Mouse (Mus musculus) left cerebral cortex, adult 8-10 months (tissue): ENCODE measurements around the gene Perp. TPM values are rescaled to one million over a fixed set of nuclear protein-coding genes. Genes with fewer than 3 reads are reported as not detected.

ENCODE experiments used
- DNase-seq, 2 experiments: peaks; one replicate each; pipeline ENCODE4 v3.0.0; 2022; ENCODE audit warnings: low spot score in 2 of 2
- total RNA-seq, 4 experiments: library from RNA; stranded (reverse); gene quantifications; 2 replicates each; pipeline ENCODE4 v1.2.4; 2022

Gene Perp
- total RNA-seq: 1 to 10 TPM; 4.4 to 6.5 (median 4.8) TPM

GRCm38 (mm10) chr10:18844441-18845286 is at the start of gene Perp:
Gene Perp (plus strand): TSS chr10:18845020.
- no peak for DNase-seq

GRCm38 (mm10) chr10:18811751-18812150 is 33.1 kb upstream of the Perp start:
- DNase-seq: no peak

- DNase-seq: no peak
These were observed 28.3 kb upstream of the Perp start for GRCm38 (mm10) chr10:18816560-18816959.

GRCm38 (mm10) chr10:18825143-18825542 is 19.7 kb upstream of the Perp start:
- no peak for DNase-seq

GRCm38 (mm10) chr10:18826107-18826506 is 18.7 kb upstream of the Perp start:
- no peak for DNase-seq

GRCm38 (mm10) chr10:18827936-18828335 is 16.9 kb upstream of the Perp start:
- DNase-seq: no peak

DNA sequence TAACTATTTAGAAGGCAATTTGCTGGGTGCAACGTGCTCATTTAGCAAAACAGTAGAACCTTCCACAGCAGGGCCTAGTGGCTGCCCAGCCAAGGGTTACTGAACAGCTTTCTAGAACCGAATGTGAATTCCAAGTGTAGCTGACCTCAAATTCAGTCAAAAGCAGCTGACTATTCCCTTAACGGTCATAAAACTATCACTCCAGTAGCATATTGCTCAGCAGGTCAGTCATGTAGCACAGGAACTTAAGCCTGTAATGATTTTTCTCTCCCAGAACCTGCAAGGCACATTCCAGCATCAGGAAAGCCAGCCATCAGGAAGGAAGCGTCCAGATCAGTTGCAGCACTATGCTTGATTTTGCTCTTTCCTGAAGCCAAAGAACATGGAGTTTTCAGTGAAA is 14.5 kb upstream of the Perp start:
- DNase-seq: no peak

GRCm38 (mm10) chr10:18831823-18832222 is 13.0 kb upstream of the Perp start:
- no peak for DNase-seq

GRCm38 (mm10) chr10:18834389-18834788 is 10.4 kb upstream of the Perp start:
- DNase-seq: no peak

DNA sequence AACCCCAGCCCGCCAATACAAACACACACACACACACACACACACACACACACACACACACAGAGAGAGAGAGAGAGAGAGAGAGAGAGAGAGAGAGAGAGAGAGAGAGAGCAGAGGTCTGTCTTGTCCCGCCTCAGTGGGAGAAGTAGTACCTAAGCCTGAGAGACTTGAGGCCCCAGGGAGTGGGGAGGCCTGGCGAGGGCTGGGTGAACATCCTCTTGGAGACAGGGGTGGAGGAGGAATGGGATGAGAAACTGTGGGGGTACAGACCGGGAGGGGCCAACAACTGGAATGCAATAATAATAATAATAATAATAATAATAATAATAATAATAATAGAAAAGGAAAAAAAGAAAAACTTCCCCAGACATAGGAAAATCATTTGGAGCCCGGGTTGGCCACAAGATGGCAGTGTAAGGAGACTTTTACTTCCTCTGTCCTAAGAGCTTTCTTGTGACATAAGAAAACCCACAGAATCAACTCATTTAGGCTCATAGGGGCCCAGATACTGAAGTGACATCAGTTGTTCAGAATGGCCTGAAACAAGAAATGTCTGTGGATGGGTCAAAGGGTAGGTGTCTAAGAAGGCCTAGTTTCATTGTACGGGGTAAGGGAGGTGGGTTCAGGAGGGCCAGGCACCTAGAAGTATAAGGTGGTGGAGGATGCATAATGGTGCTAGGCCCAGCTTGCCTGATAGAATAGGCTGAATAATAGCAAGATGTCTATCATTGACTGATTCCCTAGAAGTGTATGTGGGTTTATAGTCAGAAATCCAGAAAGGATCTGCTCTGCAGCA is 8.9 kb upstream of the Perp start:
- no peak for DNase-seq

GRCm38 (mm10) chr10:18839530-18839929 is 5.3 kb upstream of the Perp start:
- no peak for DNase-seq

GRCm38 (mm10) chr10:18840736-18841135 is 4.1 kb upstream of the Perp start:
- no peak for DNase-seq

- no peak for DNase-seq
These were observed 455 bp downstream of the Perp start for GRCm38 (mm10) chr10:18845287-18845662.

GRCm38 (mm10) chr10:18845711-18846110 is 891 bp downstream of the Perp start:
- DNase-seq: no peak

DNA sequence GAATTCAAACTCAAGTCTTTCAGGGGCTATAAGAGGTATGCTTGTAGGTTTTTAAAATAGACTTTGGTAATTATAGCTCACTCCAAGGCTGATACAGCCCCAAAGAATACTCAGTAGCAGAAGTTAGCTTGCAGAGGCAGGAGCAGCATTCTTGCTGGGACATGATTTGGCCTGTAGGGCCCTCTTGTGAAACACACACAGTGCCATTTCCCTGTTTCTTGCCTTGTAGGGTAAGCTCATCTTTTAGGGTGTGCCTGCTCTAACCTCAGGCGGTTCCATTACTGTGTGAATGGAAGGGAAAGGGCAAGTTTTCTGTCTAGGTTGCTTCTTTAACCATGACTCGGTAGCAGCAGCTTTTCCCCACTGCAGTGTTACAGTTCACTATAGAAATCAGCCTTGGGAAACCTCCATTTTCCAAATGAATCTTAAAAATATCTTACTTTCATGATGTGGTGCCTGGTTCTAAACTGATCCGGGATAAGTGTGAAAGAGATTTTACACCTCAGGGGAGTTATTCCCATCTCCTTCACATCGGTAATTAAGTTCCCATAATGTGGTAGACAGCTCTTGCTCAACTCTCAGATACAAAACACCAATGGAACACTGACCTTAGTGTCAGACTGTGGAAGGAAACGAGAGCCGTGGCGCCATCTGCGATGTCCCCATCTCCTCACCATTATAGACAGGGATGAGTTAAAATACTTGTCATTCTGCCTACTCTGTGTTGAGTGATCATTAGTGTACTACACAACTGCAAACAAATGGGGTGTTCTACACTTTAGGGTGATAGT is 1.8 kb downstream of the Perp start:
- no peak for DNase-seq

DNA sequence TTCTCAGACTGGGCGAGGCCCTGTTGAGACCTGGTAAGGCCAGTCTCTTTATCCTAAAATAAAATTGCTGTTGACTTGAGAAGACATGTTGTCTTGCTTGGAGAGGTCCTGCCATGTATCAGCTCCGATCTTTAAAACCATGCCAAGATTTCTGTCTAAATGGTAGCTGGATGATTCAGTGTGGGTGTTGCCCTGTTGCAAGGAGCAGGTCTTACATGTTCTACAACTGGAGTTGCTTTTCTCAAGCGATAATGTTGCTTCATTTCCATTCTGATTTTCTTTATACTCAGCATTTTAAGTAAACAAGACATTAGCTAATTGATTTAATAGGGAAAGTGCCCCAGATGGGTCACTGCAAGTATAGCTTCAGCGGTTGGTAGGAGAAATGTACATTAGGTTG is 5.4 kb downstream of the Perp start:
- DNase-seq: no peak

DNA sequence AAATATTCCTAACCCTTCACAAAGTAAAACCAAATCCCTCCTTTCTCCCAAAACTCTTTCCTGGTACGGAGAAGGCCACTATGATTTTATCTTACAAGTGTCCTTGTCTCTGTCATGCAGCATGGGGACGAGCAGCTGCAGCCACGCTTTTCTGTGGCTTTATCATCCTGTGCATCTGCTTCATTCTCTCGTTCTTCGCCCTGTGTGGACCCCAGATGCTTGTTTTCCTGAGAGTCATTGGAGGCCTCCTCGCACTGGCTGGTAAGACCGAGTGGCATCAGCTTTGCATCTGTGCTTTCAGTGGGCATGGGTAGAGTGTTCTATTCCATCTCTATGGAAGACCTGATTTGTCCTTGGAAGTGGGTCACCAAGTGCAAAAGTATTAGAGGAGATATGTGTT is 8.6 kb downstream of the Perp start:
- no peak for DNase-seq

DNA sequence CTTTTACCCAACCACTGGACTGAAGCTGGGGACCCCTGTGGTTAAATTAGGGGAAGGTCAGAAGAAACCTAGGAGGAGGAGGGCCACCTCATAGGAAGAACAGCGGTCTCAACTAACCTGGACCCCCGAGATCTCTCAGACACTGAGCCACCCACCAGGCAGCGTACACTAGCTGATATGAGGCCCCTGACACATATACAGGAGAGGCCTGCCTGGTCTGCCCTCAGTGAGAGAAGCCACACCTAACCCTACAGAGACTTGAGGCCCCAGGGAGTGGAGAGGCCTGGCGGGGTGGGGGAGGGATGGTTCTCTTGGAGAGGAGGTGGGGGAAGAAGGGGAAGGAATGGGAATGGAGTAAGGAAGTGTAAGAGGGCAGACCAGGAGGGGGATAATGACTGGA is 12.4 kb downstream of the Perp start:
- DNase-seq: no peak

GRCm38 (mm10) chr10:18859632-18860031 is 14.8 kb downstream of the Perp start:
- no peak for DNase-seq

- DNase-seq: no peak
These were observed 15.5 kb downstream of the Perp start for GRCm38 (mm10) chr10:18860119-18860824.

GRCm38 (mm10) chr10:18860831-18861230 is 16.0 kb downstream of the Perp start:
- no peak for DNase-seq
